Mouse (Mus musculus) heart, postnatal 14 days (tissue): ENCODE measurements at regions not wholly inside any gene's neighbourhood (a gene's known extent, or its start where the extent isn't known, plus 50 kb on each side); places are given as distances from the start of the nearest gene placed in this dataset.

Experiments used
- DNase-seq, 2 experiments: peaks; one replicate each; pipeline ENCODE4 v3.0.0; 2021 to 2022
- intact Hi-C: fragments of 180-260 bp; cut with DNase I; formaldehyde crosslinking; loops from one replicate; pipeline ENCODE4 v1.15.1; 2025

GRCm38 (mm10) chr8:90654786-90655185 lies 162.4 kb downstream of the Gm19935 start:
- intact Hi-C loops = loop anchor here (5.0 to 10.0 kb wide), 2 partner anchors 138 to 310 kb away; partner anchors contain the start of gene Tox3
- DNase-seq = no peak

GRCm38 (mm10) chr8:90642392-90642791 lies 174.8 kb downstream of the Gm19935 start:
- no peak for DNase-seq
- intact Hi-C loops = no loop called here

GRCm38 (mm10) chr8:90636770-90637169 lies 180.4 kb downstream of the Gm19935 start:
- intact Hi-C loops = no loop called here
- no peak for DNase-seq

GRCm38 (mm10) chr8:90635766-90636492 lies 181.3 kb downstream of the Gm19935 start:
- intact Hi-C loops = no loop called here
- no peak for DNase-seq

GRCm38 (mm10) chr8:90630796-90631195 lies 186.4 kb downstream of the Gm19935 start:
- no peak for DNase-seq
- intact Hi-C loops = no loop called here

- intact Hi-C loops = no loop called here
- DNase-seq = no peak
Measured at GRCm38 (mm10) chr8:90608410-90608809, 208.8 kb downstream of the Gm19935 start.

GRCm38 (mm10) chr8:90600946-90601695 lies 216.1 kb downstream of the Gm19935 start:
- intact Hi-C loops = no loop called here
- DNase-seq = no peak

- DNase-seq = peak; percentile 40 to 42
- intact Hi-C loops = no loop called here
Measured at GRCm38 (mm10) chr8:90597376-90597775, 219.8 kb downstream of the Gm19935 start.

- intact Hi-C loops = no loop called here
- no peak for DNase-seq
Measured at GRCm38 (mm10) chr8:90579426-90579825, 231.3 kb upstream of the Tox3 start.

- intact Hi-C loops = no loop called here
- DNase-seq = no peak
Measured at GRCm38 (mm10) chr8:90576976-90577375, 228.8 kb upstream of the Tox3 start.

GRCm38 (mm10) chr8:90574676-90575075 lies 226.5 kb upstream of the Tox3 start:
- no peak for DNase-seq

GRCm38 (mm10) chr8:90556079-90556427 lies 207.9 kb upstream of the Tox3 start:
- no peak for DNase-seq
- intact Hi-C loops = no loop called here

More at GRCm38 (mm10) chr8:90574676-90575075, 226.5 kb upstream of the Tox3 start:
- intact Hi-C loops = no loop called here

GRCm38 (mm10) chr8:90555415-90556078 lies 207.4 kb upstream of the Tox3 start:
- DNase-seq = no peak
- intact Hi-C loops = no loop called here

- intact Hi-C loops = no loop called here
- no peak for DNase-seq
Measured at GRCm38 (mm10) chr8:90547276-90547675, 199.1 kb upstream of the Tox3 start.

GRCm38 (mm10) chr8:90542619-90543018 lies 194.5 kb upstream of the Tox3 start:
- DNase-seq = no peak
- intact Hi-C loops = no loop called here

GRCm38 (mm10) chr8:90536196-90536640 lies 188.1 kb upstream of the Tox3 start:
- no peak for DNase-seq
- intact Hi-C loops = no loop called here

GRCm38 (mm10) chr8:90535515-90536156 lies 187.5 kb upstream of the Tox3 start:
- no peak for DNase-seq
- intact Hi-C loops = no loop called here

GRCm38 (mm10) chr8:90521393-90521792 lies 173.2 kb upstream of the Tox3 start:
- intact Hi-C loops = no loop called here
- DNase-seq = no peak

- intact Hi-C loops = no loop called here
Measured at GRCm38 (mm10) chr8:90520186-90520585, 172.0 kb upstream of the Tox3 start.

GRCm38 (mm10) chr8:90519567-90519966 lies 171.4 kb upstream of the Tox3 start:
- DNase-seq = no peak
- intact Hi-C loops = no loop called here

More at GRCm38 (mm10) chr8:90520186-90520585, 172.0 kb upstream of the Tox3 start:
- no peak for DNase-seq

GRCm38 (mm10) chr8:90514191-90514590 lies 166.0 kb upstream of the Tox3 start:
- intact Hi-C loops = no loop called here

More at GRCm38 (mm10) chr8:90514191-90514590, 166.0 kb upstream of the Tox3 start:
- no peak for DNase-seq
